Mouse (Mus musculus) ES-Bruce4 (cell line): Measurements from ENCODE around the gene Rln3.

Experiments
- CTCF ChIP-seq: IDR thresholded peaks from one replicate; pipeline ENCODE4 v1.8.1; 2011; ENCODE audit warnings: low read depth, low read length
- EP300 ChIP-seq: IDR thresholded peaks from 2 replicates; pipeline ENCODE4 v1.6.1; 2011; ENCODE audit warnings: low read depth, low read length; ENCODE audit not compliant: insufficient read depth

DNA sequence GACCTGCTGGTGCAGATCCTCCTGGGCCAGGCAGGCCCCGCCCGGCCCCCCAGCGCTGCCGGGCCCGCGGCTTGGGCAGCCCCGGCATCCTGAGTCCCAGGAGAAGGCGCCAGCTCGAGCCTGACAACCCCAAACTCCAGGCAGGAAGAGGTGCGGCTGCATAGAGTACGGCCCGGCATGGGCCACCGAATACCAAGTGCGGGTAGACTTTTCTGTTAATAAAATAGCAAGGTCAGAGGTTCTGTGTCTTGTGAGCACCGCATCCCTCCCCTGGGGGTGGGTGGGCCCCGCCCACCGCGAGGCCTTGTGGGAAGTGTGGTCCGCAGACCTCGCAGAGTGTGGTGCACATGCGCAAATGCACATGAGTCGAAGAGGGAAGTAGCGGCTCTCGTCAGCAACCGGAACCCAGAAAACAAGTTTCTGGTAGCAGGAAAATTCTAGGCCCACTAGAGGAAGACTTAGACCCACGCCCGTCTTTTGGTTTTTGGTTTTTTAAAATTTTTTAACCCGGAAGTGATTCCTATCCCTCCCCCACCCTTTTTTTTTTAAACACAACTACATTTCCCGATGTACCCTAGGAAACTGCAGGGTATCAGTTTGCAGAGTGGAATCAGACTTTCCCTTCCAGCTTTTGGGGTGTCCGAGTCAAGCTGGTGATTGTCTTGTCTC, 40.1 kb downstream of the Rln3 start:
- no peak for TF ChIP-seq EP300
- no peak for TF ChIP-seq CTCF
